Mouse (Mus musculus): ENCODE data around the gene Rln3.

- no peak for TF ChIP-seq CTCF (IDR thresholded peaks at IDR 0.05; ENCODE audit: borderline replicate concordance, insufficient read depth, low read depth, low read length)
- TF ChIP-seq POLR2A (IDR thresholded peaks at IDR 0.05; ENCODE audit: borderline replicate concordance, insufficient read depth, low read length), result no peak
These were observed 23.7 kb downstream of the Rln3 start, which contains the start of gene Palm3 for GRCm38 (mm10) chr8:84021096-84021495.

Measured in cerebellum, adult 2 months (tissue).